Mouse (Mus musculus): Measurements from ENCODE around the gene Dbil5.

DNA sequence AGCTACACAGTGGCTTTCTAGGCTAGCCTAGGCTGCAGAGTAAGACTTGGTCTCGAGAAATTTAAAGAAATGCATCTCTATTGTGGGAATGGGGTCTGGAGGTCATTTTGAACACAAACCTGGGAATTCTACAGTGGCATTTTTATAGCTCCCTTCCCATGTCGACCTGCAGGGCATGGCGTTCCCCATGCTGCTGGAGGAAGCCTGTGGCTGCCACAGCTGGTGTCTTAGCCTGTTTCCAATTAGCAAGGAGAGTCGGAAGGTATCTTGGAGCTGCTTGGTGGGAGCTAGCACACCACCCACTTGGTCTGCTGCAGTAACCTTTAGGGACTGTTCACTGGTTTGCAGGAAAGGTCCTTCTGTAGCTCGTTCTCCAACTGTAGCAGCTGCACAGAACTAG is 38.7 kb downstream of the Dbil5 start:
- TF ChIP-seq CTCF (IDR thresholded peaks at IDR 0.05; ENCODE audit: insufficient read depth, low read length) (no peak), POLR2A (IDR thresholded peaks at IDR 0.05; ENCODE audit: borderline replicate concordance, extremely low read depth, low read depth, low read length) (no peak)
